Mouse (Mus musculus) forebrain, embryonic 15.5 days (tissue): ENCODE results near the gene Fkbp15. TPM values are rescaled to one million over a fixed set of nuclear protein-coding genes. Genes with fewer than 3 reads are reported as not detected.

Experiments used
- ATAC-seq: fragments of 200-750 bp; cut with Nextera tagmentation; replicated peaks from 2 replicates; pipeline ENCODE4 v1.8.0; 2017; ENCODE audit warnings: mild to moderate bottlenecking, moderate TSS enrichment, moderate library complexity
- H3K27ac ChIP-seq: fragments of 300-500 bp; sonication (generic); replicated peaks from 2 replicates; pipeline ENCODE4 v1.5.1; 2015; ENCODE audit warnings: mild to moderate bottlenecking, inconsistent platforms
- H3K27me3 ChIP-seq: fragments of 300-500 bp; sonication (generic); 2 replicates; pipeline ENCODE4 v1.6.1; 2015; ENCODE audit warnings: inconsistent platforms
- H3K36me3 ChIP-seq: fragments of 300-500 bp; sonication (generic); 2 replicates; pipeline ENCODE4 v1.6.1; 2015; ENCODE audit warnings: mild to moderate bottlenecking, inconsistent platforms
- H3K4me1 ChIP-seq: fragments of 300-500 bp; sonication (generic); 2 replicates; pipeline ENCODE4 v1.6.1; 2015; ENCODE audit warnings: inconsistent platforms
- H3K4me2 ChIP-seq: fragments of 300-500 bp; sonication (generic); replicated peaks from 2 replicates; pipeline ENCODE4 v1.6.1; 2015; ENCODE audit warnings: mild to moderate bottlenecking, inconsistent platforms
- H3K4me3 ChIP-seq: fragments of 300-500 bp; sonication (generic); 2 replicates; pipeline ENCODE4 v1.5.1; 2015; ENCODE audit warnings: mild to moderate bottlenecking, inconsistent platforms
- H3K9ac ChIP-seq: fragments of 300-500 bp; sonication (generic); replicated peaks from 2 replicates; pipeline ENCODE4 v1.6.1; 2015; ENCODE audit warnings: mild to moderate bottlenecking, inconsistent platforms
- H3K9me3 ChIP-seq: fragments of 300-500 bp; sonication (generic); 2 replicates; pipeline ENCODE4 v1.6.1; 2016; ENCODE audit warnings: inconsistent platforms
- WGBS: fragments of 180-500 bp; shearing (Covaris S2); methylation state at CpG from one replicate; pipeline ENCODE4 v1.1.7; 2015; ENCODE audit warnings: mixed read lengths; 5-methylcytosine and 5-hydroxymethylcytosine counted together
- polyA plus RNA-seq: library from polyadenylated mRNA; unstranded; fragments of >200 nt; fragmentation: Nextera tagmentation; extraction: Ambion mirVana; gene quantifications from 2 replicates; pipeline ENCODE4 v1.2.1, GENCODE M21; 2015

Fkbp15 gene
- polyA plus RNA-seq = 22.8 and 23.6 TPM in 2 replicates

DNA sequence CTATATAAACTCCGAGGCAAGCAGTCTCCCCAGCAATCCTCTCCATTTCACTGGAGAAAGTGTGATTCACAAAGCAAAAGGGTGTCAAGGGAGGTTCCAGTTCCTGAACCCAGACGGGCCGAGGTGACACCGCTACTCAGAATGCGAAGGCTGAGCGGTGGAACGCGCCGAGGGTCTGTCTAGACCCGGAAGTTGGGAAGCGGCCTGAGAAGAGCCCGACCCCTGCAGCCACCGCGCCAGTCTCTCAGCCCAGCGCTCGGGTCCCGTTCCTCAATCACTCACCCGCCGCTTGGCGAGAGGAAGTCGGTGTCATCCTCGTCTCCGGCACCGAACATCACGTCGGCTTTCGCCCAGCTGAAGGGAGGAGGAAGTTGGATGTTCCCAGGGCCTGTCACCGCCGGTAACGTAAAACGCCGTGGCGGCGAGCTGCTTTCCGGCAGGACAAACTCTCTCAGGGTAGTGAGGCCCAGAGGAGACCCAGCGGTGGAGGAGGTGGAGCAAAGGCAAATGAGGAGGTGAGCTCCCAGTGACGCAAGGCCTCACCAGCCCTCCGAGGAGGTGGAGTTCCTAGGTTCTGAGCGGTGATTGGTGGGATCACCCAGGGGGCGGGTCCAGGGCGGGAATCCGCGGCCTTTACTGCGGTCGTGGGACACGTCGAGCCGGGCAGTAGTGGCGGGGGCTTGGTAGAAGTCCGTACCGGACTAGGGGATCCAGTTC lies at the start of gene Fkbp15, which contains the start of gene Slc31a1:
Fkbp15 (minus strand) TSS at position 461 of the 717 bp plus-strand sequence.
Slc31a1 (plus strand) TSS at position 640 of the 717 bp plus-strand sequence.
- H3K4me1 ChIP-seq = peaks cover 23% of the 10 kb centered on the region
- no peaks in the 10 kb centered on the region for H3K36me3 ChIP-seq
- peak within 1 kb of the TSS; percentile 61 for H3K9ac ChIP-seq
- H3K4me2 ChIP-seq = peak within 1 kb of the TSS; percentile 68
- peak within 1 kb of the TSS; percentile 81 for H3K27ac ChIP-seq
- under 1% methylated on average over 51 of the region's 51 CpGs for whole genome bisulfite sequencing
- no peaks in the 10 kb centered on the region for H3K9me3 ChIP-seq
- H3K27me3 ChIP-seq = no peaks in the 10 kb centered on the region
- peak within 1 kb of the TSS; percentile 71 for H3K4me3 ChIP-seq
- peak; percentile 100 for ATAC-seq

DNA sequence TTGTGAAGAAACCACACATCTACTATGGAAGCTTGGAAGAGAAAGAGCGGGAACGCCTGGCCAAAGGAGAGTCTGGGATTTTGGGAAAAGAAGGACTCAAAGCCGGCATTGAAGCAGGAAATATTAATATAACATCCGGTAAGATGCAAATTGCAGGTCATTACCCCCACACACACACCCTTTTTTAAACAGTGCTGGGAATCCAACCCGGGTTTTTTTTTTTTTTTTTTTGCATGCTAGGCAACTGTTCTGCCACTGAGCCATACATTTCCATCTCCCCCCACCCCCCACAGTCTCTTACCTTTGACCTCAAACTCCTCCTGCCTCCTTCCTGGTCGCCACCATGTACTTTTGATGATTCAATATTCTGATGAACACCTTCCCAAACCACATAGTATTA lies 49.3 kb upstream of the Fkbp15 start:
- no peaks in the 10 kb centered on the region for H3K9me3 ChIP-seq
- H3K9ac ChIP-seq = peak overlapping the region; percentile 73
- H3K27ac ChIP-seq = no peak overlapping the region
- peak overlapping the region; percentile 57 for H3K4me3 ChIP-seq
- H3K4me1 ChIP-seq = peaks cover 42% of the 10 kb centered on the region
- peak overlapping the region; percentile 53 for H3K4me2 ChIP-seq
- no peaks in the 10 kb centered on the region for H3K27me3 ChIP-seq
- ATAC-seq = no peak
- H3K36me3 ChIP-seq = peaks cover 31% of the 10 kb centered on the region
- 44% methylated on average over 6 of the region's 6 CpGs for WGBS

DNA sequence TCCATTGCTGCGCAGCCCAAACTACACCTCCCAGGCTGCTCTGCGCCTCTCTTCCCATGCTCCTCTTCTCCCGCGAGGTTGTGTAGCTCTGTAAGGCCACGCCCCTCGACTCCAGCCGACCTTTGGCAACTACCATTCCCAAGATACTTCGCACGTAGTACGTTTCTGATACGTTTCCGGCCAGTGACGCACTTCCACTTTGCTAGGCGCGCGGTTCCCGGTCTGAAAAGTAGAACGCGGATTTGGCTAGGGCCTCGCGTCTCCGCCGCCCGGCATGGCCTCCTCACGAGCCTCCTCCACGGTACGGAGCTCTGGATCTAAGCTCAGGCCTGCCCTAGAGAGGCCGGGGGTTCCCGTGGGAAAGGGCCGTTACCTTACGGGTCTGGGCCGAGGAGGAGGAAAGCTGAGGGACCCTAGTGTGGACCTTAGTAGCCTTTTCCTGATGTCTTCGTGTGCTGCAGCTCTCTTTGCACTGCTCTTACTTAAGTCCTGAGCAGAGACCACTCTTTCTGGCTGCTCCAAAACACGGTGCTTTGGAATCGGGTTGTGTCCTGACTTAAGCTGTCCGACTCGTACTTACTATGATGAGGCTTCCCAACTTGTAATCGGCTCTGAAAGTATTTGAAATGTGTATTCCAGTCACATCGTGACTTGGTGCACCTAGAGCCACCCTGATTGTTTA lies 48.4 kb upstream of the Fkbp15 start, which contains the start of the genes Cdc26 and Prpf4:
Cdc26 (minus strand) TSS at position 42 of the 682 bp plus-strand sequence.
Prpf4 (plus strand) TSS at position 197 of the 682 bp plus-strand sequence.
- Histone ChIP-seq H3K9me3 (no peaks in the 10 kb centered on the region), H3K9ac (peak within 1 kb of the TSS; percentile 73), H3K27ac (peak within 1 kb of the TSS; percentile 70), H3K27me3 (no peaks in the 10 kb centered on the region), H3K4me2 (peak within 1 kb of the TSS; percentile 53), H3K4me3 (peak within 1 kb of the TSS; percentile 57), H3K4me1 (peaks cover 44% of the 10 kb centered on the region), H3K36me3 (peaks cover 22% of the 10 kb centered on the region)
- ATAC-seq = peak; percentile 100
- under 1% methylated on average over 39 of the region's 39 CpGs for WGBS

DNA sequence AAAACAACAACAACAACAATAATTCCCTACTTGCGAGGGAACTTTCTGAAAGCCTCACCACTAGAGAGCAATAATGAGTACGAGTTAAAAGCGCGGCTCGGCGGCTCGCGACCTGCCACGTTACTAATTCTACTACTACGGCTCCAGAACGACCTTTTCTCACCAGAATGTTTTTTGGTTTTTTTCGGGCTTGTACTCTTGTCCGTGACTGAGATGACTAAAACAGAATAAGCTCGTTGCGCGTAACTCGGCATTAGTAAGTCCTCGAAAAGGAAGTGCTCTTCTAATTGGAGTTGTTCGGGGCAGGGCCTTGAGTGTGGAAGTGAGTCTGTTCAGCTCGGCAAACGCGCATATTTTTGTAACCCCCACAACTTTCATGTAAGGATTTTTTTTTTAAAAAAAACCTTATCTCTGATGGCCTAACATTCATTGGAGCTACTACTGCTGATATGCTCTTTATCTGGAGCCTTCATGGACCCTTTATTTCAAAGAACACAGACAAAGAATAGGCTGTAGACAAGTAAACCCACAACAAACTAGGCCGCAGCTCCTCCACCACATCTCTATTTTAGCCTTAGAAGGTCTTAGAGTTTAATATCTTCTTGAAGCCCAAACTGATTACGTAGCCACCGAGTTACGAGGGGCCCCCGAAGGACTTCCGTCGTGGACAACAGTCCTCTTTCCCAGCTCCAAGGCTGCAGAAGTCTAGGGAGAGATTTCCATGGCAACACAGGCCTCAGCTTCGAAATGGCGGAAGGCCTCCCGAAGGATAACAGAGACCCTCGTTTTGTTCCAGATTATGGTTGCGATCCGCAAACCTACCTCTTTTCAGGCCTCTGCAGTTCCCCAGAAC lies 47.6 kb upstream of the Fkbp15 start:
- Histone ChIP-seq H3K4me1 (peaks cover 44% of the 10 kb centered on the region), H3K9me3 (no peaks in the 10 kb centered on the region), H3K4me2 (peak overlapping the region; percentile 46), H3K27me3 (no peaks in the 10 kb centered on the region), H3K9ac (peak overlapping the region; percentile 64), H3K36me3 (peaks cover 20% of the 10 kb centered on the region), H3K4me3 (peak overlapping the region; percentile 57), H3K27ac (peak overlapping the region; percentile 67)
- peak; percentile 69 for ATAC-seq
- 0% methylated on average over 35 of the region's 35 CpGs for WGBS

DNA sequence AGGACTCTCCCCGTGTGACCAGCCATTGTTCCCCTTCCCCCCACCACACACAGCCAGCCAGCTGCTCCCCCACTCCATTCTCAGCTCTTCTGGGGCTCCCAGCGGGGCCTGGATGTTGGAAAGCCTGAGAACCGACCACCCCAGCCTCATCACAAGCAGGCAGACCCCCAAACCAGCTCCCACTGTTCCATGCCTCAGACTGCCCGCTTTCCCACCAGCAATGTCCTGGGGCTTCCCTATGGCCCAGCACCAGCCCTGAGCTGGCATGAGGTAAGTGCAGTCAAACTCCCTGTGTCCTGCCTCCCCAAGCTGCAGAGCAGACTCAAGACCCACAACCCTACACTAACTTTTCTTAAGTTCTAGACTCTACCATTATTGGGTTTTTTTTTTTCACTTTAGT lies 45.8 kb upstream of the Fkbp15 start:
- Histone ChIP-seq H3K27ac (no peak overlapping the region), H3K4me3 (no peak overlapping the region), H3K9me3 (no peaks in the 10 kb centered on the region), H3K27me3 (no peaks in the 10 kb centered on the region), H3K4me1 (peaks cover 44% of the 10 kb centered on the region), H3K9ac (no peak overlapping the region), H3K4me2 (no peak overlapping the region), H3K36me3 (peaks cover 22% of the 10 kb centered on the region)
- 81% methylated on average over 4 of the region's 4 CpGs for WGBS
- ATAC-seq = no peak

DNA sequence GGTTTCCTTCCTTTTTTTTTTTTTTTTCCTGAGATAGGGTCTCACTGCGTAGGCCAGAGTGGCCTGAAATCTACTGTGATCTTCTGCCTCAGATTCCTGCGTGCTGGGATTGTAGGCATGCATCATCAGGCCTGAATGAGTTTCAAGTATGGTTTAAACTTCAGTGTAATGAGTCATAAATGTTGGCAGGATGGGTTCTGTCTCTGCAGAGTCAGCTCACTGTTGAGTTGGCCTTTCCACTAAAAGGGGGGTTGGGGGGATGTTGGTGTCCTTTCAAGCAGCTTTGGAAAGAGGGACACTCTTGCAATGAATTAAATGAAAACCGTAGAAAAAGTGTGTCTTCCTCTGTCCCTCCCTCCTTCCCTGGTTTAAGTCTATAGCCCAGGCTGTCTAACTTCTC lies 38.6 kb upstream of the Fkbp15 start:
- Histone ChIP-seq H3K36me3 (peaks cover 81% of the 10 kb centered on the region), H3K4me3 (no peak overlapping the region), H3K4me1 (no peaks in the 10 kb centered on the region), H3K27me3 (no peaks in the 10 kb centered on the region), H3K27ac (no peak overlapping the region), H3K9ac (no peak overlapping the region), H3K4me2 (no peak overlapping the region), H3K9me3 (no peaks in the 10 kb centered on the region)
- no peak for ATAC-seq
- WGBS = over 99% methylated on average over 3 of the region's 3 CpGs

DNA sequence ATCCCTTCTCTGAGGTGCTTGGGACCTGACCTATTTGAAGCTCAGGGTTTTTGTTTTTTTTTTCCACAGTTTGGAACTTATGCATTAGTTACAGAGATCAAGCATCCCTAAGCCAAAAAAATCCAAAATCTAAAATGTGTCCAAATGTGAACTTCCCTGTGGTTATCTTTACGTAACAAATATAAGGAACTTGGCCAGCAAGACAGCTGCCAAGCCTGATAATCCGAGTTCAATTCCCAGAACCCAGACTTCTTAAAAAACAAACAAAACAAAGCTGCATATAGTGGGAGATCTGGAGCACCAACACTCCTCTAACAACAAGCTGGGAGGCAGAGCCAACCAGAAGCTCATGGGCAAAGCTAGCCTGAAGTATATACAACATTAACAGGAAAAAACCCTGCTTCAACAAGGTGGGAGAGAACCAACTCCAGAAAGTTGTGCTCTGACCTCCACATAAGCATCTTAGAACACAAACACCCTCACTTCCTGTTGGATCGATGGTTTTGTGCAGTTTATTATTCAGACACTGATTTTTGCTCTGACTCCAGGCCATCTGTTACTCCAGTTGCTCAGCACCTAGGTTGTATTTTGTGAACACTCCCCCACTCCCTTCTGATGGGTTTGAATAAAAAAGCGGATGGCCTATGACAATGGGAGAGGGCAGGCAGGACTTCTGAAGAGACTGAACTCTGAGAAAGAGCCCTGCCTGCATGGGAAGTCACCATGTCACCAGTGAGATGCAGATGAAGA lies 37.4 kb upstream of the Fkbp15 start:
- no peak overlapping the region for H3K4me3 ChIP-seq
- no peak overlapping the region for H3K27ac ChIP-seq
- no peak overlapping the region for H3K4me2 ChIP-seq
- peaks cover 81% of the 10 kb centered on the region for H3K36me3 ChIP-seq
- no peaks in the 10 kb centered on the region for H3K9me3 ChIP-seq
- 87% methylated on average over 4 of the region's 4 CpGs for WGBS
- H3K4me1 ChIP-seq = no peaks in the 10 kb centered on the region
- H3K27me3 ChIP-seq = no peaks in the 10 kb centered on the region
- no peak overlapping the region for H3K9ac ChIP-seq
- no peak for ATAC-seq

DNA sequence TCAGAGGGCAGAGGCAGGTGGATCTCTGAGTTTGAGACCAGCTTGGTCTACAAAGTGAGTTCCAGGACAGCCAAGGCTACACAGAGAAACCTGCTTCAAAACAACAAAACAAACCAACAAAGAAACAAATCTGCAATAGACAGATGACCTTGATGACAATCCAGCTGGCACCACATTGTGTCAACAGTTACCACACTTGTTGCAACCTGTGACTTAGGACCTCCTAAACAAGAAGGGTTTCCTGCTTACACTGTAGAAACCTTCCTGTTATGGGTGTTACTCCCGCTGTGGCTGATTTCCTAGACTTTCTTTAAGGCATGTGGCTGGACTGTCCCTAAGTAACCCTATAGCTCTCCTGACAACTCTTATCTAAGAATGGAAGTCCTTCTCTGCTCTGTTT lies 35.5 kb upstream of the Fkbp15 start:
- Histone ChIP-seq H3K4me3 (no peak overlapping the region), H3K27me3 (no peaks in the 10 kb centered on the region), H3K9ac (no peak overlapping the region), H3K4me1 (no peaks in the 10 kb centered on the region), H3K36me3 (peaks cover 80% of the 10 kb centered on the region), H3K27ac (no peak overlapping the region), H3K4me2 (no peak overlapping the region), H3K9me3 (no peaks in the 10 kb centered on the region)
- WGBS = 89% methylated on average over 1 of the region's 1 CpGs
- ATAC-seq = no peak

DNA sequence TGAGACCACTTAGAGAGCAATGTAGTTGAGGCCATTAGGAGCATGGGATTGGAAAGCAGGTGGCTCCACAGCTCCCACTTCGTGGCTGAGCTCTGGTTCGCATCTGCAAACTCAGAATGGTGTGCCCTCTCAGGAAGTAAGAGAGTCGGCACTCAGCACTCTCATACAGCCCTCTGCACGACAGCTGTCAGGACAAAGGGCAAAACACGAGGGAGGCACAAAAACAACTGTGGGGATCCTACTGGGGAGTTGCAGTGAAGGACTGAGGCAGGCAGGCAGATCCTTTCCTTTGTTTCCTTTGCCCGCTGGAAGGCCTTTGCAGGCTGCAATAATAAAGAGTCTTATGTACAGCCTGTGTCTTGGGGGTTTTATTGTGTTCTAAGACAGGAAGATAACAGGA lies 33.1 kb upstream of the Fkbp15 start:
- 38% methylated on average over 6 of the region's 6 CpGs for WGBS
- H3K9me3 ChIP-seq = no peaks in the 10 kb centered on the region
- no peak overlapping the region for H3K4me2 ChIP-seq
- no peak for ATAC-seq
- no peak overlapping the region for H3K27ac ChIP-seq
- no peak overlapping the region for H3K4me3 ChIP-seq
- no peaks in the 10 kb centered on the region for H3K4me1 ChIP-seq
- H3K36me3 ChIP-seq = peaks cover 78% of the 10 kb centered on the region
- H3K27me3 ChIP-seq = no peaks in the 10 kb centered on the region
- H3K9ac ChIP-seq = no peak overlapping the region

DNA sequence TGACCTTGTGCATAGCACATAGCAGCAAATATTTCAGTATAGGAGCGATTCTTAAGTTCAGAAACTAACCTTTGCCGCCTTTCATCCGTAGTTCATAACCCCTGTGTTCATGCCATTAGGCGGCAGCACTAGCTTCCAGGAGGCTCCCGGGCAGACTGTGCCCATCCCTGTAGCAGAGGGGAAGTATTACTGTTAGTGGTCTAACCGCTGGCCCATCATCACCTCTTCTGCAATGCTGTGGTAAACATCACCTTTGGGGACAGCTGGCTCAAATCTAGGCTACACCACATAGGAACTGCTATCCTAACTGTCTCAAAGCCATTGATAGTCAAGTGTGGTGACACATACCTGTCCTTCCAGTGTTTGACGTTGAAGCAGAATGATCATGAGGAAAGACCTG lies 31.5 kb upstream of the Fkbp15 start:
- no peak overlapping the region for H3K9ac ChIP-seq
- H3K4me1 ChIP-seq = no peaks in the 10 kb centered on the region
- H3K27me3 ChIP-seq = no peaks in the 10 kb centered on the region
- H3K27ac ChIP-seq = no peak overlapping the region
- H3K9me3 ChIP-seq = no peaks in the 10 kb centered on the region
- no peak overlapping the region for H3K4me2 ChIP-seq
- H3K36me3 ChIP-seq = peaks cover 70% of the 10 kb centered on the region
- 91% methylated on average over 7 of the region's 7 CpGs for WGBS
- no peak overlapping the region for H3K4me3 ChIP-seq
- no peak for ATAC-seq
